Mouse (Mus musculus) liver, embryonic 14.5 days (tissue): ENCODE results near the gene P2ry2.

Experiments used
- CTCF ChIP-seq: IDR thresholded peaks from 2 replicates; pipeline ENCODE4 v1.5.1; 2016; ENCODE audit warnings: antibody characterized with exemption, low read depth, control low read depth
- EP300 ChIP-seq: IDR thresholded peaks from 2 replicates; pipeline ENCODE4 v1.6.1; 2016; ENCODE audit warnings: antibody characterized with exemption, low read depth

DNA sequence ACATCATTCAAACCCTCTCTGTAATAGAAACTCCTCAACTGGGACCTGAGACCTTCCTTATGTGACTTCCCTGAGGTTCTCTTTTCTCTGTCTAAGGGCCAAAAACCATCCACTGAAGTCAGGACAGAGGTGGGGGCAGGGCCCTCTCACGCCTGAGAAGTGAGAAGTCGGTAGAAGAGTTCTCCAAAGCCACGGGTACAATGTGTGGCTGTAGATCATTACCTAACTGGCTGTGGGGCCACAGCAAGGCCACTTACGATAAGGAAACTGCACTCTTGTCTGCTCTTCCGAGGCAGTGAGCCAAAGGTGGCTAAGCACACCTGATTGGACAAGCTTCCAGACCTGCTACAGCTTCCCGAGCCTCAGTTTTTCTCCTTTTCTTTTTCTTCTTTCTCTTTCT is 16.8 kb upstream of the P2ry2 start:
- TF ChIP-seq EP300 (no peak), CTCF (no peak)
